Mouse (Mus musculus) brain, embryonic 14.5 days (tissue): ENCODE measurements around the gene Etl4. TPM values are rescaled to one million over a fixed set of nuclear protein-coding genes. Genes with fewer than 3 reads are reported as not detected.

ENCODE experiments used
- DNase-seq: peaks from one replicate; pipeline ENCODE4 v3.0.0-alpha.2; 2011; ENCODE audit warnings: low read depth
- CTCF ChIP-seq: fragments of 200-500 bp; IDR thresholded peaks from 2 replicates; pipeline ENCODE4 v1.5.1; 2012; ENCODE audit warnings: inconsistent platforms, mild to moderate bottlenecking, moderate library complexity, borderline replicate concordance; ENCODE audit not compliant: insufficient read depth, insufficient read length; ENCODE audit errors: extremely low read depth
- POLR2A ChIP-seq: fragments of 200-500 bp; IDR thresholded peaks from 2 replicates; pipeline ENCODE4 v1.6.1; 2012; ENCODE audit warnings: mild to moderate bottlenecking, inconsistent platforms, borderline replicate concordance; ENCODE audit not compliant: poor library complexity, insufficient read depth, insufficient read length, severe bottlenecking; ENCODE audit errors: extremely low read depth
- polyA plus RNA-seq: library from polyadenylated mRNA; depleted of rRNA; stranded (reverse); fragments of >200 nt; gene quantifications from 2 replicates; pipeline ENCODE4 v1.2.3, GENCODE M21; 2012

Etl4 gene
- polyA plus RNA-seq, 1 experiment, result 12.3 TPM

DNA sequence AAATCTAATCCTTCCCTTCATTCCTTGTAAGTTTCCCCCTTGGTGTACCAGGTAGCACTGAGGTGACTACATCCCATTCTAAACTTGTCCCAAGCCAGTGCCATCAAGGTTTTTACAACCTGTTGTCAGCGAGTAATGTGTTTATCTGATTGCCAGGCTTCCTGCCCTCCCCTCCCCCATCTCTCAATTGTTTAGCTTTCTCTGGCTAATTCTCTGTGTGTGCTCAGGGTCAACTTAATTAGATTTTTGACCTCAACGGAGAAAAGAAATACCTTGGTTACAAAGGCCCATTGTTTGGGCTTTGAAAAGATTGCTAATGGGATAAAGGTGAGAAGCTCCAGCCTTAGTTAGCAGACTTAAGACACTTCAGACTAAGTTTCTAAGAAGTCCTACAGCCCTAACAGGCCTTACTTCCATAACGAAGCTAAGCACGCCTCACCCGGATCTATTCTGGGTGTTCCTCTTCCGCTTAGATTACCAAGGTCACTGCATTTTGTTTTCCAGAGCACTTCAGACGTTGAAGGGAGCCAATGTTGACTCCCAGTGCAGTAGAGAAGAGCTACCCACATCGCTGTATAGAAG is 586.7 kb downstream of the Etl4 start:
- DNase-seq, result no peak
- no peak for TF ChIP-seq CTCF
- no peak for TF ChIP-seq POLR2A

GRCm38 (mm10) chr2:20507832-20508723 is 598.5 kb downstream of the Etl4 start:
- DNase-seq, result no peak

GRCm38 (mm10) chr2:20508724-20509052 is 599.1 kb downstream of the Etl4 start:
- DNase-seq, result no peak
- TF ChIP-seq CTCF (no peak), POLR2A (no peak)

More at GRCm38 (mm10) chr2:20507832-20508723, 598.5 kb downstream of the Etl4 start:
- no peak for TF ChIP-seq POLR2A
- no peak for TF ChIP-seq CTCF

DNA sequence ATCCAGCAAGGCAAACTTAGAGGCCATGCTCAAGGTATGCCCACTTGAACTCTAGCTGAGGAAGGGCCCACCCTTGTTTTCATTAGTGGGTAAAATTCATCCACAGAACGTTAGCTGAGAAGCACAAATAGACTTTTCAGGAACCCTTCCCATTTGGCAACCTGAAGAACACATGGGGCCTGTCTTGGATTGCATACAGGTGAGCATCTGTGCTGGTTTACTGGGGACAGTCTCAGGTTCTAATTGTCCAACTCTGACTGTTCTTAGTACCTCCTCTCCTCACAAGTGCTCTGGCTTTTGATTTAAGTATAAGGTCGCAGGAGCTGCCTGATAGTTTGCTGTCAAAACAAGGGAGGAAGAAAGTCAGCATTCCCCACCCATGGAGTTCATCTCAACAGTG is 600.5 kb downstream of the Etl4 start:
- TF ChIP-seq POLR2A, result no peak
- no peak for TF ChIP-seq CTCF
- no peak for DNase-seq

- DNase-seq, result no peak
- TF ChIP-seq POLR2A, result no peak
- no peak for TF ChIP-seq CTCF
Observed at GRCm38 (mm10) chr2:20516270-20516865, 606.8 kb downstream of the Etl4 start.

- TF ChIP-seq CTCF, result no peak
- no peak for TF ChIP-seq POLR2A
- no peak for DNase-seq
Observed at GRCm38 (mm10) chr2:20517853-20518252, 608.3 kb downstream of the Etl4 start.

DNA sequence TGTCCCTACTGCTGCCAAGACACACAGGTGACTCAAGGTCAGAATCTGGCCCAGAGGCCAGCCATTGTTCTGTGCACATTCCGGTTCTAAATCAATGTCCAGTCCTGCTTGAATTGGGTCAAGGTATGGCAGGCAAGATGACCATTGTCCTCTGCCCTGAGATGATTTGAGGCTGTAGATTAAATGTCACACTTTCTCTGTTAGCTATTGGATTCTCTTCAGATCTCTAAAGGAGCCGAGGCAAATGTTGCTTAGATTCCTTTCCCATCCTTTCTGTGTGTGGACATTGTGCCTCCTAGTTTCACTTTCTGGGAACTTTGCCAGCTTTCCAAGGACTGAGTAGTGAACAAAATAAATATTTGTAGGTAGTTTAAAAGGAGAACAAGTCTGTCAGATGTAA is 608.9 kb downstream of the Etl4 start:
- peak; percentile 83 for DNase-seq
- TF ChIP-seq CTCF (no peak), POLR2A (no peak)

GRCm38 (mm10) chr2:20519447-20520098 is 610.0 kb downstream of the Etl4 start:
- TF ChIP-seq CTCF (0 out of 2 replicates have a peak, but pooled peaks have one; percentile 8), POLR2A (no peak)
- peak; percentile 75 for DNase-seq

GRCm38 (mm10) chr2:20520099-20520475 is 610.5 kb downstream of the Etl4 start:
- no peak for DNase-seq
- no peak for TF ChIP-seq POLR2A
- no peak for TF ChIP-seq CTCF

DNA sequence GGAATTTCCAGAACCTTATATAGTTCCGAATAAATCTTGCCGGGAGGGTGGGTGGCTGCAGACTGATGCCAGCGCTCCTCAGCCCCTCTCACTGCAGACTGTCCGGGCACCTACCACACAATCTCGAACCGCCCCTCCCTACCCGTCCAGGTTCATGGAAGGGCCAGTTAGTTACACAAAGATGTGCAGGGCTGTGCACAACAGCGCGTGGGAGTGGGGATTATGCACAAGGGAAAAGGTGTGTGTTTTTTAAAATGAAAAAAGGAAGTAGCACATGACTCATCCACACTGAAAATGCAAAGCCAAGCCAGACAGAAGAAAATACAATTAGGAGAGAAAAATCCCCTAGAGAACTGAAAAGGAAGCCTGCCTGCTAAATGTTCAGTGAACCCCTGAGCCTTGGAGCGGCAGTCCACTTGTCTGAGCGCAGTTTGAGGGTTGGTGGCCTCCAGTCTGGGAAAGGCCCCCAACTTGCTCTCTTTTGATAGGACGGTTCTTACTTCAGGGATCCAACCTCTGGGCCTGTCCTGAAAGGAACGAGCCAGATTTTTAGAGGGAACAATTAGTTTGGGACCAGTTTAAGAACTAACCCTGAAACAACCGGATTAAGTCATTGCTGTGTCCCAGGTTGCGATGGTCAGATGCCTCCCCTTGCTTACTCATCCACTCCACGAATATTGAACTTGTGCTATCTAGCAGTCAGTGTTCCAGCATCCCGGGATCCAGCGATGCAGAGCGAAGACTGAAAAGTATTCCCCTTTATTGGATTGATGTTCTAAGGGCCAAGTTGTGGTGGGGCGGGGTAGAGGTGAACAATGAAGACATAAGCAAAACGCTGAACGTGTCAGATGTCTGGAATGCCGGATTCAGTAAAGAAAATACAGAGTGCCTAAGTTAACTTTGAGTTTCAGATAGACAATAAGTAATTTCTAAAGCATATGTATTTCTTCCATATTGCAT is 611.3 kb downstream of the Etl4 start:
- TF ChIP-seq CTCF (no peak), POLR2A (no peak)
- DNase-seq, result peak; percentile 42
